Mouse (Mus musculus) gastrocnemius, adult 8-10 months (tissue): ENCODE measurements around the gene Sipa1l3. TPM values are rescaled to one million over a fixed set of nuclear protein-coding genes. Genes with fewer than 3 reads are reported as not detected.
A peak's percentile ranks its signal among the peaks of the same experiment; 100 is the strongest.

Source experiments
- DNase-seq, 2 experiments: peaks; one replicate each; pipeline ENCODE4 v3.0.0; 2022; ENCODE audit warnings: low spot score in 2 of 2
- total RNA-seq, 4 experiments: library from RNA; stranded (reverse); gene quantifications; 2 replicates each; pipeline ENCODE4 v1.2.4; 2022

Sipa1l3 gene
- total RNA-seq, 4 experiments from 2014 or later, result 5.3 to 7.0 (median 6.2) TPM

DNA sequence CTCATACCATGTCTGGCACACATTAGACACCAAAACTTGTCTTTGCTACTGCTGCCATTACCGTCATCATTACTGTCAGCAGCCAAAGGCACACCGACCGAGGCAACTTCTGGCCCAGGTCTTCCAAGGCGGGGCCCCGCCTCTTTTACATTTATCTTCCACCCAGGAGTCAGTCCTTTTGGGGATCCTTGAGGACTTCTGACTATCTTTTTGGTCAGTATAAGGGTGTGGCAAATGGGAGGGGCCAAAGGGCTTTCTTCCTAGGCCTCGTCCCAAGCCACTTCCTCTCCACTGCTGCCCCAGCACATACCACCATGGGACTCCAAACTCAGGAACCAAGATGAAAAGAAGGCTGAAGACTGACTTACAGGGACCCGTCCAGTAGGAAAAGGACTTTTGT lies 9.9 kb downstream of the Sipa1l3 start:
- DNase-seq, result no peak

GRCm38 (mm10) chr7:29505337-29506318 lies 12.8 kb downstream of the Sipa1l3 start:
- DNase-seq, result no peak

- no peak for DNase-seq
Measured at GRCm38 (mm10) chr7:29504683-29505290, 13.7 kb downstream of the Sipa1l3 start.

GRCm38 (mm10) chr7:29503616-29504015 lies 14.8 kb downstream of the Sipa1l3 start:
- no peak for DNase-seq

GRCm38 (mm10) chr7:29501214-29501613 lies 17.2 kb downstream of the Sipa1l3 start:
- DNase-seq, result no peak

DNA sequence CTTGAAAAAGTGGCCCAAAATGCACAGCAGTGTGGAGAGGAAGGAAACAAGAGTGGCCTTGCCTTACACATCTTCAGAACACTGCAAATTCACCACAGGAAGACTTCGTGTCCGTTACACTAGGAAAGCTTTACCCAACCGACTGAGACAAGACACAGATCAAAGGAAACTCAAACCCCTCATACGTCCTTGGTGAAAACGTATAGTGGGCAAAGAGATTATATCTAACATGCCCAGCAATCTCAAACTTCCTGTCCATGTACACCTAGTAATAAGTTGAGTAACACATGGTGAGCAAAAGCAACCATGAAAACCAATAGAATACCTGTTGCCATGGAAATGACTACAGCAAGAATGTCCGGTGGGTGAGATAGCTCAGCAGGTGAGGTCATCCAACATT lies 19.4 kb downstream of the Sipa1l3 start:
- no peak for DNase-seq

DNA sequence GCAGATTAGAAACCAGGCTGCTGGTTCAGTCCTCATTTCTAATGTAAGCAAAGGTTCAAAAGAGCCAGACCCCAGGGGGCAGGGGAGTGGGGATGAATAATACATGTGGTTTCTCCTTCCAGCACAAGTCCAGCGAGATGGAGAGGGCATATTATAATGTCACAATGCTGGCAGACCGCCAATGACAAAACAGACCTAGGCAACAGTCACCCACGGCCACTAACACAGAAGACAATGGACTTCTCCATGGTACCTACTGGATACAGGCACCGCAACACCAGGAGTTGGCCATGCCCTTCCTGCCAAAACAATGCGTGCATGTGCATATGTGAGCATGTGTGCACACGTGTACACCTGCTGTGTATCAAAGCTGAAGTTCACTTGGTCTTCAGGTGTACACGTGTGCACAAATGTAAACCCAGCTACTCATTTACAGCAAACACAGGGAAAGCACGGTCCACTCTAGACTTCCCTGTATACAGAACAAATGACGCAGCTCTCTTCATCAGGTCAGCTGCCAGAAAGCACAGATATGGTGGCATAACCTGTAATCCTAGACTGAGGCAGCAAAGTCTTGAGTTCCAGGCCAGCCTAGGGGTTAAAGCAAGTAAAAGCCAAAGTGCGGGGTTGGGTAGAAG lies 21.4 kb downstream of the Sipa1l3 start:
- no peak for DNase-seq

DNA sequence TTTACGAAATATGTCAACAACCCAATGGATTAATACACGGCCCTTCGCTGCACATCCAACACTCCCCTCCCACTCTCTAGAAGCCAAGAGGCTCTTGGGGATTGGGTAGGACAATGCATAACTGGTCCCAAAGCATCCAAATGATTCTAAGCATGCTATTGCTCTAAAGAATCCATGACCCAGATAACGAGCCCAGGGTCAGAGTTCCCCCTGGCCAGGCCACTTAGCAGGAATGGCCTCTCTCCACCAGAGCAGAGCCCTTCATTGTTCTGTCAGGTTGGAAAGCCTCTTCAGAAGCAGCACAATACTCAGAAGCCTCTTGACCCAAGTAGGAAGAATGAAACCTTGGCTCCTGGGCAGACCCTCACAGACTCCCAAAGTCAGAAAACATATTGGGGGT lies 22.1 kb downstream of the Sipa1l3 start:
- DNase-seq, result no peak

DNA sequence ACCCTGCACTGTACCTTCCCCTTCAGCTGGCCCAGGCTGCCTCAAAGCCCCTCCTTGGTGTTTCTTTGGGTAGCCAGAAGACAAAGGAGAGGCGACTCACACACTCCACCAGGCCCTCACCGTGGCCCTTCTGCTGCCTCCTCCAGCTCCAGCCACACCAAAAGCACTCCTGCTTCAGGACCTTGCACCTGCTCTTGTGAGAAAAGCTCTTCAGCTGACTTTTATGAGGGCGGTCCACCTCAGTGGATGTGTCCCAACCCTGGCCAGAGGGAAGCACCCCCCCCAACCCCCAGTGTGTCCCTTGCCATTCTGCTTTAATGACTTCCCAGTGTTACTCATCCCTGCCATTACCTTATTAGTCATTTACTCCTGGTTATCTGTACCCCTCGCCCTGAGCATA lies 22.6 kb downstream of the Sipa1l3 start:
- DNase-seq, result no peak

DNA sequence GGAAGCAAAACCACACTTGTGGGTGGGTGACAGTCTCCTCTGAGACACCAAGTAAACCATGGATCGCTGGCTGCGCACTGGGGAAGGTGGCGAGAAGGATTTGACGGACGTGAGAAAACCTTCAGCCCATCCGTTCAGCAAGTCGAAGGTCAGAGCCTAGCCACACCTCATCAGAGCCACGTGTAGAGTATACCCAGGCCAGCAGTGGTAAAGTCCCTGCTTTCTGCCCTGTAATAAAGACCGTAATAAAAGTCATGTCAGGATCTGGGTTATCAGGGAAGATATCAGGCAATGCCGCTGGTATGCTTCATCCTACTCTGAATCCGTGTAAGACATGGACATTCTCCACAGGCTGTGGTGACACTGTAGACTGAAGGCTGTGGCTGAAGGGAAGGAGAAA lies 23.6 kb downstream of the Sipa1l3 start:
- no peak for DNase-seq

DNA sequence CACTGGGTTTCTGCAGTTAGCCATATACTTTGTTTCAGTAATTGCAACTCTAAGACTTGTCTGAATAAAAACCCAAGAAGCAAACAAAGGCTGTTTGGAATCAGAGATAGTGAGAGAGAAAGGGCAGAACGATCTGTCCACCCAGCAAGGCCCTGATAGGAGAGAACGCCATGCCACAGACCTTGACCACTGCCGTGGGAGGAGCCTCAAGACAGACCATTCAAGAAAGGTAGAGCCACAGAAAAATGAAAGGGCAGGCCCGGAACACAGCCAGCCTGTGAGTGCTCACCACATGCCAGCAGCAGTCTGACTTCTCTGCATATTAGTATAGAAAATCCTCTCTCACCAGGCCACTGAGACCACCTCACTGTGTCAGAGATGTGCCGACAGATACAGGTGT lies 24.4 kb downstream of the Sipa1l3 start:
- DNase-seq, result no peak

DNA sequence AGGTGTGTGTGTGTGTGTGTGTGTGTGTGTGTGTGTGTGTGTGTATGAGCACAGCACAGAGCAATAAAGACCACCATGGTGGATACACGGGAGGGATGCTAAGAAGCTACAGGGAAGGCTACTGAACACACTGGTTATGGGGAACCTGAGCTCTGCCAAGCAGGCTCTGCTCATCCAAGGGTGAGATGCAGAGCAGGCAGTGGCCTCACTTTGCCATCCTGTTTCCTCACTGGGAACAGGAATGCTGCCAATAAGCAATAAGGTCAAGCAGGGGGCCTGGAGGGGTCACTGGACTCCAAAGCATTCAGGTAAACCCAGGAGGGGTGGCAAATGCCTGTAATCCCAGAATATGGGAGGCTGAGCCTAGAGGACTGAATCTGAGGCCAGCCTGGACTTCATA lies 25.4 kb downstream of the Sipa1l3 start:
- DNase-seq, result no peak

DNA sequence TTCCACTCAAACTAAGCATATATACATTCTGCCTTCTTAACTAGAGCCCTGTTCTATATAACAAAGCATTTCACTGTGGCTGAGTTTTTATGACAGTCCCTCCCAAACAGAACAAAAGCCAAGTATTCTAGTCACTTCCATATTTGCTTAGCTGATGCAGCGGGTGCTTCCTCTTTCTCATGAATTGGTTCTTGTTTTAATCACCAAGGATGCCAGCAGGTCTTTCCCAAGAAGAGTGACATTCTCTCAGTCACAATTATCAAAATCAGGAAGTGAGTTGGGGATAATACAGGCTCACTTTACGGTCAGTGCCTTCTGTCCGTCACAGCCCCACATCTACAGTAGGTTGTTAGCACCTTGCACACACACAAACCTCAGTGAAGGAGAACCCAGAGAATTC lies 26.6 kb downstream of the Sipa1l3 start:
- no peak for DNase-seq

- DNase-seq, result no peak
Measured at GRCm38 (mm10) chr7:29491471-29491755, 27.0 kb downstream of the Sipa1l3 start.

DNA sequence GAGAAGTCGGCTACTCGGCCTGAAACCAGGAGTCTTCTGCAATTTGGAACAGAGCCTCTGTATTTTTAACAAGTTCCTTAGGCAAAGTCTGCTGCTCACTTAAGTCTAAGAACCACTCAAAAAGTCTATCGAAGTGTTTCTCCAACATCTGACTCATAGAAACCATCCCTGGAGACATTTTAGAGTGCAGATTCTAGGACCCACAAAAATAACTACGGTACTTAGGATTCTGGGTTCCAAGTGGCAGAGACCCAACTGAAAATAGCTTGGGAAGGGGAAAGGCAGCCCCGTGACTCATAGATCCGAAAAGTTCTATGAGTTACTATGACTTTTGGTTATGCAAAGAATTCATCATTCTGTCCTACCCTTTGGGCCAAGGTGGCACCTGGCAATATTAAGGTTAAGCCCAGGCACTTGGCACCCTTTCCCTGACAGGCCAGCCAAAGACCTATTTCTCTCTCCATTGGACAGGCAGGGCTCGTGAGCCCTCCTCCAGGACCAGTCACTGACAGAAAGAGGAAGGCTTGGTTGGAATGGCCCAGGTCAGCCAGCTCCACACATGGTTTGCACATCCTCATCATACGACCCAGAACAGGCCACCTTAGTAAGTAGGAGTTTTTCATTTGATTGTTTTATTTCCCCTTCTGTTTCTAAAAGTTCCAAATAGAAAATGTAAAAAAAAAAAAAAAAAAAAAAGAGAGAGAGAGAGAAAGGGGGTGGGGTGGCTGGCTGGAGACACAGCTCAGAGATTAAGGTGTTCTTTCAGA lies 27.6 kb downstream of the Sipa1l3 start:
- peak in 1 of 2 experiments; percentile 20 for DNase-seq

DNA sequence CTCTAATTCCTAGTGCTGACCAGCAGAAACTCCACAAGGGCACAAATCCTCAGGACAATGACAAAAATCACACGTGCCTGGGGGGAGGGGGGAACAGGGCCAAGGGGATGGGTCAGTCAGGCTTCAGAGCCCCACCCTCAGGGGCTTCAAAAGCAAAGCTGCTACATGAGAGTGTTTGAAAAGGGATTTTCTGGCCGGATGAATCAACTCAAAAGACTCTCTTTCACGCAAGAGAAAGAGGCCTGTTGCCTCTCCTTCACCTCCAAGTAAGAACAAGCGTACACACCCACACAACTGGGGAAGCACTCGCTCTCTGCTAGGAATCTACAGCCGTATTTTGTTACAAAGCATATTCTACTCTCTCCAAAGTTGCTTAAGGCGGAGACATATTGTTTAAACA lies 28.6 kb downstream of the Sipa1l3 start:
- no peak for DNase-seq

DNA sequence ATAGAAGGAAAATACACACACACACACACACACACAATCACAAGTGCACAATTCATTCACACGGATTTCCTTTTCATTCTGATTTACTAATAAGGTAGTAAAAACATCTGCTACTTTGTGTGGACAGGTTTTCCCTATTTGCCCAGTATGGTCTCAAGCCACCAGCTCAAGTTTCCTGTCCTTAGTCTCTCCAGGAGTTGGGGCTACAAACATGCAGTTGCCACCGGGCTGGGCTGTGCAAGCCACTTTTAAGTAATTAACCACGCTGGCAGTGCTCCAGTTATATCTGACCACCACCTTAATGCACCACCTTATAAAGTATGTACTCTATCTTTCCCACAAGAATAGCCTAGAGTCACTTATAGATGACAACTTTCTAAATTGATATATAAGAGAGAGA lies 29.1 kb downstream of the Sipa1l3 start:
- no peak for DNase-seq

DNA sequence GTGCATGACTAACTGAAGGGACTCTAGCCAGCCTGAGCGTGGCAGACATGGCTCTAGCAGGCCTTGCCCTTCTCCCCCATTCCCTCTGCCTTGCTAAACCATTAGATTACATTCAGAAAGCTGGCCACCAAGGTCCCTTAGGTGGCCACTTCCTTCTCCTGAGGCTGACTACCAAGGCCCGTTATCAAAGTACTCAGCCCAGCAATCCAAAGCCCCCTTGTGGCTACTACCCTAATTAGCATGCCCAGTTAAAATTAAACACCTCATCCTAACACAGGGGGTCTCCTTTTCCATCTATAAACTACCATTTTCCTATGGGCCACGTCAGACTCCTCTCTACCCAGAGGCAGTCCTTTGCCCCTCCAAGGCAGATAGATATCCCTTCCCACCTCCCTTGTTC lies 31.7 kb downstream of the Sipa1l3 start:
- no peak for DNase-seq

DNA sequence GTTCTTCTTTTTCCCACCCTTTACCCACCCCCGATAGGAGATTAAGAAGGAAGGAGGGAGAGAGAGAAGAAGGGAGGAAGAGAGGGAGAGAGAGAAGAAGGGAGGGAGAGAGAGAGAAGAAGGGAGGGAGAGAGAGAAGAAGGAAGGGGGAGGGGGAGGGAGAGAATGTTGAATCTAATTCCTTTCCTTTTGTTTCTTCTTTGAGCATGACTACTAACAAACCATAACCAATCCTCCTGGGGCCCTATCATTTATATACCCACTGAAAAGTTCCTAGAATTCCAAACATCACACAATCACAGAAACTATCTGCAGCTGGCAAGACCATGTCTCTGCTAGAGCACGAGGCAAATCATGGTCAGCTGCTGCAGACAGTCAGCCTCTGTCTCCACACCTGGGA lies 32.7 kb downstream of the Sipa1l3 start:
- DNase-seq, result no peak

DNA sequence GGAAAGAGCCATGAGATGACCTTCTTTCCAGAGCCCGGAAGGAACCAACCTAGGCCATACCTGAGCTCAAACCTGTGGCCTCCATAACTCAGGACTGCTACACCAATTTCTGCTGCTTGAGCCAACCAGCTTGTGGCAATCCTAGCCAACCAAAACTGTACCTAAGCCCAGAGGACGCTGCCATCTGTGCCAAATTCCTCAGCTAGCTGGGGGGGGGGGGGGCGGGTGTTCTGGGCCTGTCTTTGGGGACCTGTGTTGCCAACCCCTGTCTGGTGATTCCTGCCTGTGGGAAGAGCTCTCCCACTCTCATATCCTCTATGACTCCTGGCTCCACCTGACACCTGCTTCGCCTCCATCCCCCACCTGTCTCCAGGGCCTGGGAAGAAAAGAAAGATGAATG lies 34.9 kb downstream of the Sipa1l3 start:
- no peak for DNase-seq

DNA sequence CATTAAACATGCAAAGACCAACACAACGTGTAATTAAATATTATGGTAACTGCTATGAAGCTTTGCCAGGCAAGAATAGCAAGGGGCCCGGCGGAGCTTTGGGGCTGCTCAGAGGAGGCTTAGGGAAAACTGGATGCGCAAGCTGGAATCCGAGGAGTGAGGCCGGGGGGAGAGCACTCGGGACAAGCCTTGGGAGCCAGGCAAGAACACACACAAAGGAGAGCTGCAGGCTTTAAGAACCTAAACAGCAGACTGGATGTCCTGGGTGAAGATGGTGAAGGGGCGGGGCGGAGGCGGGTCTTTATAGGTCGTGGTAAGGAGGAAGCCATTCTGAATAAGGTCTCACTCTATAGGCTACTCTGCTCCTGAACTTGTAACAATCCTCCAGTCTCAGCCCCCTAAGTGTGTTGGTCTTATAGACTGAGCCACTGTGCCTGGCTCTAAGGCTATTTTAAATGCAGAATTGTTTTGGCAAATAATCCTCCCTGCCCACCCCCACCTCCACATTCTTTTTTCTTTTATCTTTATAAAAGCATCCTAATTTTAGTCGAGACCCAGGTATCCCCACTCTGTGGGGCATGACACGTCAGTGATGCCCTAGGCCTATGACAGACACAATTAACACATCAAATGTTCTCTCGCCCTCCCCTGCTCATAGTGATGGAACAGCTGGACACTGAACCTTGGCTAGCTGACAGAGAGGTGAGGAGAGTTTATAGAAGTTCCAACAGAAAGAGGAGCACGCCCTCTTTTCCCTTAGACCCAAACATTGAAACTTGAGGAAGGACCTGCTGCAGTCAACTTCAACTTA lies 36.9 kb downstream of the Sipa1l3 start:
- DNase-seq, result no peak
